Mouse (Mus musculus) lung, postnatal 0 days (tissue): ENCODE results near the gene Etnk2.

ENCODE experiments used
- CTCF ChIP-seq: IDR thresholded peaks from 2 replicates; pipeline ENCODE4 v1.5.1; 2016; ENCODE audit warnings: antibody characterized with exemption, mild to moderate bottlenecking
- EP300 ChIP-seq: IDR thresholded peaks from 2 replicates; pipeline ENCODE4 v1.6.1; 2016; ENCODE audit warnings: antibody characterized with exemption, mild to moderate bottlenecking, control low read depth

- TF ChIP-seq CTCF = no peak
- no peak for TF ChIP-seq EP300
Observed at GRCm38 (mm10) chr1:133362103-133362502, 1.3 kb upstream of the Etnk2 start.
